8 mouse cellular contexts compared by ENCODE assay signal in genomic region chr9:96971625-96972404, GRCm38 (mm10). TPM values are rescaled to one million over a fixed set of nuclear protein-coding genes. Genes with fewer than 3 reads are reported as not detected.
DNase-seq lines count a peak whose midpoint lies in the region; ATAC-seq and TF ChIP-seq lines count a peak whose summit lies in the region.

No protein-coding gene starts in this region.

- TF ChIP-seq CTCF in kidney, postnatal 0 days (IDR thresholded peaks at IDR 0.05; ENCODE audit: low read depth): no peak

- DNase-seq in kidney, adult 11 months: peak; percentile 41
- no peak for DNase-seq in kidney, adult 18-20 months
- DNase-seq in kidney, postnatal 0 days (ENCODE audit: low spot score): no peak
- DNase-seq in spleen, postnatal 36 days (ENCODE audit: low spot score in 2 of 2): no peak

- no peaks in the 10 kb centered on the region for H3K9me3 ChIP-seq in embryonic facial prominence, embryonic 13.5 days
- H3K9me3 ChIP-seq in heart, embryonic 11.5 days (replicated peaks; ENCODE audit: control insufficient read depth, low read length): no peaks in the 10 kb centered on the region
- no peaks in the 10 kb centered on the region for H3K9me3 ChIP-seq in kidney, postnatal 0 days (replicated peaks; ENCODE audit: low read length)
- no peaks in the 10 kb centered on the region for H3K9me3 ChIP-seq in neural tube, embryonic 12.5 days

- no peak overlapping the region for H3K4me2 ChIP-seq in embryonic facial prominence, embryonic 13.5 days
- no peak overlapping the region; the same call in 1 of the 2 replicates for H3K4me2 ChIP-seq in heart, embryonic 11.5 days
- no peak overlapping the region for H3K4me2 ChIP-seq in kidney, postnatal 0 days (ENCODE audit: low read length)
- H3K4me2 ChIP-seq in neural tube, embryonic 12.5 days (replicated peaks): no peak overlapping the region

- WGBS in embryonic facial prominence, embryonic 13.5 days: 69% methylated on average over 9 of the region's 9 CpGs
- 68% methylated on average over 9 of the region's 9 CpGs for WGBS in heart, embryonic 11.5 days (ENCODE audit: insufficient replicate concordance)
- whole genome bisulfite sequencing in kidney, postnatal 0 days: 51% methylated on average over 9 of the region's 9 CpGs
- WGBS in neural tube, embryonic 12.5 days: 24% methylated on average over 9 of the region's 9 CpGs

- ATAC-seq in embryonic facial prominence, embryonic 13.5 days (ENCODE audit: insufficient number of reproducible peaks, insufficient read depth, low FRiP score, low TSS enrichment, low read depth): peak; percentile 71
- ATAC-seq in heart, embryonic 11.5 days (replicated peaks; ENCODE audit: insufficient number of reproducible peaks, low FRiP score, low TSS enrichment): peak; percentile 60; the same call in 1 of the 2 replicates
- ATAC-seq in kidney, postnatal 0 days (replicated peaks; ENCODE audit: low FRiP score, low read depth): peak; percentile 57
- ATAC-seq in neural tube, embryonic 12.5 days (ENCODE audit: low FRiP score, low read depth): peak; percentile 86
- no peak for ATAC-seq in megakaryocyte, adult 5-6 weeks (ENCODE audit: poor library complexity, severe bottlenecking)

- H3K27ac ChIP-seq in embryonic facial prominence, embryonic 13.5 days: no peak overlapping the region
- H3K27ac ChIP-seq in heart, embryonic 11.5 days (ENCODE audit: low read depth, low read length): no peak overlapping the region
- peak overlapping the region; percentile 42; the same call in 1 of the 2 replicates for H3K27ac ChIP-seq in kidney, postnatal 0 days
- H3K27ac ChIP-seq in neural tube, embryonic 12.5 days: peak overlapping the region; percentile 42

- H3K4me1 ChIP-seq in embryonic facial prominence, embryonic 13.5 days: peaks cover 15% of the 10 kb centered on the region
- H3K4me1 ChIP-seq in heart, embryonic 11.5 days (ENCODE audit: control insufficient read depth, insufficient read depth, low read length): peaks cover 14% of the 10 kb centered on the region
- peaks cover 27% of the 10 kb centered on the region; the same call in 1 of the 2 replicates for H3K4me1 ChIP-seq in kidney, postnatal 0 days (replicated peaks; ENCODE audit: insufficient read depth, low read length)
- peaks cover 63% of the 10 kb centered on the region for H3K4me1 ChIP-seq in neural tube, embryonic 12.5 days

- no peak overlapping the region for H3K4me3 ChIP-seq in embryonic facial prominence, embryonic 13.5 days
- no peak overlapping the region for H3K4me3 ChIP-seq in heart, embryonic 11.5 days (ENCODE audit: low read depth, low read length)
- H3K4me3 ChIP-seq in kidney, postnatal 0 days (replicated peaks; ENCODE audit: low read depth, low read length): no peak overlapping the region
- H3K4me3 ChIP-seq in neural tube, embryonic 12.5 days: no peak overlapping the region

- no peaks in the 10 kb centered on the region for H3K27me3 ChIP-seq in embryonic facial prominence, embryonic 13.5 days
- H3K27me3 ChIP-seq in heart, embryonic 11.5 days (ENCODE audit: control insufficient read depth, insufficient read depth, low read length): no peaks in the 10 kb centered on the region
- H3K27me3 ChIP-seq in kidney, postnatal 0 days (ENCODE audit: insufficient read depth, low read length): no peaks in the 10 kb centered on the region
- no peaks in the 10 kb centered on the region for H3K27me3 ChIP-seq in neural tube, embryonic 12.5 days (replicated peaks)

- no peaks in the 10 kb centered on the region for H3K36me3 ChIP-seq in embryonic facial prominence, embryonic 13.5 days
- no peaks in the 10 kb centered on the region for H3K36me3 ChIP-seq in heart, embryonic 11.5 days (ENCODE audit: control insufficient read depth, insufficient read depth, low read length)
- H3K36me3 ChIP-seq in kidney, postnatal 0 days (ENCODE audit: insufficient read depth, low read length): no peaks in the 10 kb centered on the region
- no peaks in the 10 kb centered on the region for H3K36me3 ChIP-seq in neural tube, embryonic 12.5 days

- no peak overlapping the region for H3K9ac ChIP-seq in embryonic facial prominence, embryonic 13.5 days
- H3K9ac ChIP-seq in heart, embryonic 11.5 days (ENCODE audit: low read depth, low read length): no peak overlapping the region
- H3K9ac ChIP-seq in kidney, postnatal 0 days (ENCODE audit: low read depth, low read length): no peak overlapping the region
- no peak overlapping the region for H3K9ac ChIP-seq in neural tube, embryonic 12.5 days

RNA-seq across cellular contexts. Expression of gene Spsb4, which starts 46.8 kb away (rescaled TPM):
- 10.9 and 12.7 TPM in 2 replicates for polyA plus RNA-seq in embryonic facial prominence, embryonic 13.5 days (2015; fragmentation: Nextera tagmentation; extraction: Ambion mirVana)
- 42.0 and 48.3 TPM in 2 replicates for polyA plus RNA-seq in heart, embryonic 11.5 days (2014; fragmentation: Nextera tagmentation; extraction: Ambion mirVana)
- 55.3 and 61.7 TPM in 2 replicates for polyA plus RNA-seq in kidney, postnatal 0 days (2015; fragmentation: Nextera tagmentation; extraction: Ambion mirVana)
- polyA plus RNA-seq in neural tube, embryonic 12.5 days (2016; fragmentation: Nextera tagmentation; extraction: Ambion mirVana): 126 TPM in 2 replicates
- 3.1 and 4.4 TPM in 2 replicates for total RNA-seq in megakaryocyte, adult 5-6 weeks (2015)
- 4.1 and 4.2 TPM in 2 replicates for total RNA-seq in megakaryocyte, adult 5-6 weeks (2017)

Comparison
In these comparisons a context has a peak if more than half of its experiments do, and no peak if none do; other contexts are left out.
1. H3K27ac ChIP-seq: peak in kidney, postnatal 0 days (single experiment) and neural tube, embryonic 12.5 days (single experiment); none in embryonic facial prominence, embryonic 13.5 days (single experiment) and heart, embryonic 11.5 days (single experiment).